Mouse (Mus musculus) right cerebral cortex, adult 2 months (tissue): ENCODE measurements at regions not wholly inside any gene's neighbourhood (a gene's known extent, or its start where the extent isn't known, plus 50 kb on each side); places are given as distances from the start of the nearest gene placed in this dataset.
A peak's percentile ranks its signal among the peaks of the same experiment; 100 is the strongest.

ENCODE experiments used
- DNase-seq, 2 experiments: peaks; one replicate each; pipeline ENCODE4 v3.0.0; 2021 to 2022; ENCODE audit warnings: low spot score in 2 of 2

- DNase-seq, result no peak
Measured at GRCm38 (mm10) chr10:120666202-120666860, 190.1 kb upstream of the Hmga2 start.

- DNase-seq, result no peak
Measured at GRCm38 (mm10) chr10:120665670-120666069, 189.4 kb upstream of the Hmga2 start.

GRCm38 (mm10) chr10:120664419-120664818 lies 188.2 kb upstream of the Hmga2 start:
- no peak for DNase-seq

GRCm38 (mm10) chr10:120663396-120663795 lies 187.1 kb upstream of the Hmga2 start:
- DNase-seq, result no peak

- DNase-seq, result no peak
Measured at GRCm38 (mm10) chr10:120660503-120660902, 184.2 kb upstream of the Hmga2 start.

GRCm38 (mm10) chr10:120655238-120655931 lies 179.1 kb upstream of the Hmga2 start:
- DNase-seq, result no peak

DNA sequence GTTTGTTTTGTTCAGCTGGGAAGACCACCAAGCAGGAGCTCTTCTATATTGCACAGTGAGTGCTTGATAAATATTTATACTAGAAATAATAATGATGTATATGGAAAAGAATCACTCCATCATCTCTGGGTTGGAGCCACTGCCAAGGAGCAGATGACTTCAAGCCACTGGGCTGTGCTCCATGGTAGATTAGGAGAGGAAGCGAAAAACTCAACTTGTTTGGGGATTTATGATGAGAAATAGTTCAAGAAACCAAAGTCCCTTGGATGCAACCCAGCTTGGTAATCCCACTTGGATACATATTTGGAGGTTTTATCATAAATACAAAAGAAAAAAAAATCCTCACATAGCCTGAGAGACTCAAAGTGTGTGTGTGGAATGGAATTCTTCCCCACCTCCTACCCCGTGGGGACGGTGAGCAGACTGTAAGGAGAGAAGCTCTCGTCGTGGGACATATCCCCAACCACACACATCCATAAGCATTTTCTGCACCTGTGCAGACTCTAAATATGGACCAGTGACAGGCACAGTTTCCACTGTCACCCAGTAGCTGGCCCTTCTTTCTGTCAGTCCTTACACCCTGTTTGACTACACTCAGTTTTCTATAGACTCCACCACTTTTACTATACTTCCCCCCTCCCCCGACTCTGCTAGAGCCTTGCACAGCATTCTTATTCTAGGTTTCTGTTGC lies 176.4 kb upstream of the Hmga2 start:
- DNase-seq, result no peak

DNA sequence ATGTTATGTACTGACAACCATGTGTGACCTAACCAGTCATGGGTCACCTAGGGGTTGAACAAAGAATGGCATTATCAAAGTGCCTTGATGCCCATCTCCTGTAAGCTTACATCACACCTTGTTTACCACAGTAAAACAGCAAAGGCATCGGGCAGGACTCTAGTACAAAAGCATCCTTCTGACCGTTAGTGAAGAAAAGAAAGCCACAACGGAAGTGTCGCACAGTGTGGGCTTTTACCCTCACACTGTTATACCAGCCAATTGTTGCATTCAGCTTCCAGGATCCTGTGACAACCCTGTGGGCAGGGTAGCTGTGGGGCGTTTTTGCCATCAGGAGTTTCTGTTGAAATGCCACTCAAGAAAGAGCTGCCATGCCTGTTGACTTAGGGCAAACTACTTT lies 175.6 kb upstream of the Hmga2 start:
- no peak for DNase-seq

DNA sequence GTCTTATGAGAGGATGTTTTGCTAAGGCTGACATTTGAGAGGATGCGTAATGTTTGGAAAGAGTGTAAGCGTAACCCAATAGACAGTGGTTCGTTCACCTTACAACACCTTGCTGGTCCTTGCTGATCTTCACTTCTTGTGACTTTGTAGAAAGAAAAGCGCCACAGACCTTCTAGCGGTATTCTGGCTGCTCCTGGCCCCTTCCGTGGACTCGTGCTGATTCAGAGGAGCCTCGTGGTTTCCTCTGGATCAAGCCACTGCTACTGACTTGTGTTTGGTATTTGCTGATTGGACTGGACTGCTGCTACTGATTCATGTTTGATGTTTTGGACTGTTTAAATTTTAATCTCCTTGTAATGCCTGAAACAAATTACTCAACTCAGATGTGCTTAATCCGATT lies 174.1 kb upstream of the Hmga2 start:
- DNase-seq, result no peak

DNA sequence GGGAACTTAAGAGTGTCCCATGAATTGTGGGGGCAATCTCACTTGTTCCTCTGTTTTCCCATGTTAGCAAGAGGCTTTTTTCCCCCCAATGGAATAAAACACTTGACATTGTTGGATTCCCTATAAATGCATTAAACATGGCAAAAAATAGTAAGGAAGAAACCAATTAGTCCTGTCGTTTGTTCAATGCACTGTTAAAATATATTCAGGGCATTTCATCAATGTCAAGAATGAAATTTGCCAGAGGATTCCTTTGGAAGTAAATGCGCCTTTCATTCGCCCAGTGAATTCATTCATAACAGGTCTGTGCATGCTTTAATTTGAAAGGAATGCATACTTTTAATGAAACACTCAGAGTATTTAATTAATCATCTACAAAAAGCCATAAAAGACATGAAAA lies 172.5 kb upstream of the Hmga2 start:
- DNase-seq, result no peak

GRCm38 (mm10) chr10:120648031-120648430 lies 171.8 kb upstream of the Hmga2 start:
- DNase-seq, result no peak

DNA sequence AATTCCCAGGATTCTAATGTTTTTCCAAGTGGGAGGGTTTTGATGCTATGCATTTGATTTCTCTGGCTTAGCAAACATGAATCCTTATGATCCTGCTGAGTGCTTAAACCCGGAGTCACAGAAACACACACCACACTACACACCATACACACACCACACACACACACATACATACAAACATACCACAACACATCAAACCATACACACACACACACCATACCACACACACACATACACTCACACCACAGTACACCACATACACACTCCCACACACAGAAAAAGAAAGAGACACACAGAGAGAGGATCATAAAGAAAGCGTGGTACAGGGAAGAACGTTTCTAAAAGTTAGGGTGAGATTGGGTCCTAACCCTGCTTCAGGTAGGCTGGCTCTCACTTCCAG lies 171.1 kb upstream of the Hmga2 start:
- no peak for DNase-seq

DNA sequence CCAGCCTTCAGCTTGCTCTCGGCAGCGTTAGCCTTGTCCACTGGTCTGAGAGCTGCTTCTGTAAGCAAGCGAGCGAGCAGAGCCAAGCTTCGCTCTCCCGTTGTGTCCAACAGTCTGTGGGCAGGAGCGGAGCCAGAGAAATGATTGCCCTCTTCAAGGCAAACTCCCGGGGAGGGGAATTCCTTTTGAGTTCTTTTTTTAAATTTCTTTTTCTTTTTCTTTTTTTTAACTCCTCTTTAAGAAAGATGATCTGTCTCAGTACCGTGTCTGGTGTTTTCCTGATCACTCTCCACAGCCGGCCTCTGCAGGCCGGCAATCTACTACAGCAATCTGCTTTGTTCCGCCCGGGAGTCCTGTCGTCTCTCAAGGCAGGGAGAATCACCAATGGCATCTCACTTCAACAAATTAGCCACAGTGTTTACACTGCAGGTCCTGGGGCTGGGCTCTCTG lies 170.6 kb upstream of the Hmga2 start:
- peak; percentile 7 for DNase-seq

DNA sequence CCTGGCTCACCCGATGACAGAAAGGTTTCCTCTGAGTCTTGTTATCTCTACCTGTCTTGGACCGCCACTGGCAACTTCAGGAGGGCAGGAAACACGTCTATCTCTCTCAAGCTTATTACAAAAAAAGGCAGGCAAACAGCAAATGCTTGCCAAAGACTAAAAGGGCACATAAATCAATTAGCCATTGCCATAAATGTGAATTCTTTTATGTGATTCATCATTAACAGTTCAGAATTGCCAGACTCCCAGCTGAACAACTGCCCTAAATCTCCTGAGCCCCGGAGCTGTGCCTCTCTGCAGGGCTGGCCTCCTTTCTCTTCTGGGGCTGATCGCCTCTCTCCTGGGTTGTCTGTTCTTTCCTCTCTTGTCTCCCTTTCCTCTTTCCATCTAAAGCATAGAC lies 164.6 kb upstream of the Hmga2 start:
- no peak for DNase-seq

GRCm38 (mm10) chr10:120638316-120638715 lies 162.0 kb upstream of the Hmga2 start:
- DNase-seq, result no peak

GRCm38 (mm10) chr10:120635818-120636543 lies 159.7 kb upstream of the Hmga2 start:
- no peak for DNase-seq

DNA sequence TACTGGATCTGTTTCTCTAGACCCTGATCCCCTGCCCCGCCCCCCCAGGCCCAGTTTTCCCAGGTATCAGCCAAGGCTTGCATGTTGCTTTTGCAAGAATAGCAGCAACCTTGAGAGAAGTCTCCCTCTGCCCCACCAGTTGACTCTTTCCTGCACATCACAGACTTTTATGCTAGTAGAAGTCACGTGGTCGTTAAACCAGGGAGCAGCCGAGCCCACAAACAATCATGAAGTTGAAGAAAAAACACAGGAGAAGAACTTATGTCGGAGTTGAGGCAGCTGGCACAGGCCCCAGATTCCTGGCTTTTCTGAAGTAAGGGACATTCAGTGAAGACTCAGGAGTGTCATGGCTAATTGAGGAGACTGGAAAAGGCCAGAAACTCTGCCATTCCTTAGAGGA lies 158.9 kb upstream of the Hmga2 start:
- DNase-seq, result no peak

GRCm38 (mm10) chr10:120632071-120632470 lies 155.8 kb upstream of the Hmga2 start:
- DNase-seq, result no peak

- no peak for DNase-seq
Measured at GRCm38 (mm10) chr10:120628066-120628465, 151.8 kb upstream of the Hmga2 start.

- no peak for DNase-seq
Measured at GRCm38 (mm10) chr10:120625474-120625873, 149.2 kb upstream of the Hmga2 start.

DNA sequence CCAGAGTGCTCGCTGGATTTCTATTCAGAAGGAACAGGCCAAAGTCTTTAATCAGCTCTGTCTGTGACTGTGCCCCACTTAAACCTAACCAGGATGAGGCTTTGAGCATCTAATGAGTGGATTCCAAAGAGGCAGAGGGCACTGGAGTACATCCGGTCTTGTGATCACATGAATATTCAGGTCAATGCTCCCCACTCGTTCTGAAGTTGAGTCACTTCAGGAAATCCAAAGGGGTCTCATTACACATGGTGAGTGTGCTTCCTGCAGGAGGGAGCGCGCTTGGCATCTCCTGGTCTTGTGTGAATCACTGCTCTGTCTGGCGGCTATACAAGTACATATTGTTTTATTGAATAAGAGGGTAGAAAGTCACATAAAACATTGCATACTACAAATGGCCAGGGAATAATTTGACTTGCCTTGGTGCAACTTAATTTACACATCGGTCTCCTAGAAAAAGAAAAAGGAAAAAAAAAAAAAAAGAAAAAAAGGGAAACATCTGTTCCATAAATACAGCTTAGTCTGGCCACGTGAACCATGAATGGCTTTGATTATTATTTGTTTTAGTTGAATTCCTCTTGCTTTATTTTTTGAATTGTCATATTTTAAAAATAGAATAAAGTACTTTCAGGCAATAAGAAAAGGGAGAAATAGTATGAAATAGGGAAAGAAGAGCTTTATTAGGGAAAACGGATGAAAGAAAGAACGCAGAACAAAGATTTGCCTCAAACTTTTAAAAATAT lies 148.1 kb upstream of the Hmga2 start:
- DNase-seq, result no peak
